Mouse (Mus musculus) T-helper 1 cell (primary cell): ENCODE data around the gene Nupl2.

Experiments
- in situ Hi-C: fragments of 300-600 bp; cut with MboI, MseI; formaldehyde crosslinking; loops from one replicate; pipeline ENCODE4 v1.15.1; 2025; ENCODE audit warnings: high pct_unique_total_duplicates

The Nupl2 gene

DNA sequence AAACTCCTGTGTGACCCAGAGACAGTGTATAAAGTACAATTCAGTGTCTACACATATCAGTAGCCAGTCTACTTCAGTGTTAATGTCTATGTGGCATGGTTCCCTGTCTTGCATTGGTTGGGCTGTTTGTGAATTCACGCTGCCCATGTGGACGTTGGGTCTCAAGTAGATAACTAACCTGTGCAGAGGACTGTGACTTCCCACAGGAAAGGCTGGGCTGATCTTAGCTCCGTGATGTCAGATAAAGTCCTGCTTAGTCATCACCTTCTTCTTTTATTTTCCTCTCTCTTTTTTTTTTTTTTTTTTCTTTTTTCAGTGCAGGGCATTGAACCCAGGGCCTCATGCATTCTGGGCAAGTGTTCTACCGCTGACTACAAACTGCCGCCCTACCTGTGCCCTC is 43.7 kb downstream of the Nupl2 start:
- in situ Hi-C loops: no loop called here

DNA sequence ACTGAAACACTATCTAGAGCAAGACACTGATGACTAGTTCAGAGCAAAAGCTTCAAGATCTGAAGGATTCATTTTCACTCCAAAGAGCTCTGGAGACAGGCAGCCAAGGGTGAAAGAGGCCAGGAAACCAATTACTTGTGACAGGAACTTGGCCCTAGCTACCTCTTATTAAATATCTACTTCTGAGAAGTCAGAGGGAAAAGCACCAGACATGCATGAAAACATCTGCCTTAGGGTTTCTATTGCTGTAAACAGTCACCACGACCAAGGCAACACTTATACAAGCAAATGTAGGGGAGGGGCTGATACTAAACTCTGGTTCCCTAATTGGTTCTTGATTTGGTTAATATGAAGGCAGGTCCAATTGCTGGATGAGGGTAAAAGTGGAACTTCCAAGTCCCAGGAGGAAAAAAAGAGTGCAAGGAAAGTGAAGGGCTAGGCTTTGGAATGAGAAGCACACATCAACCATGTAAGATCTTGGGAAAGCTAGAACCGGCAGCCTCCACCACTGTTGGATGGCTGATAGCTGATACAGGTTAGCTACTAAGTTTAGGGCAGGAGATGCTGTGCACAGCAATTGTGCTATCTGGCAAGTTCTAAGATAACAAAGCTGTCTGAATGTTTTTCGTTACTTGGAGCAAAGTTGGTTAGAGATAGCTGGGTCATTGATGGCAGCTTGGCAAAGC is 49.2 kb downstream of the Nupl2 start:
- in situ Hi-C loops: no loop called here

DNA sequence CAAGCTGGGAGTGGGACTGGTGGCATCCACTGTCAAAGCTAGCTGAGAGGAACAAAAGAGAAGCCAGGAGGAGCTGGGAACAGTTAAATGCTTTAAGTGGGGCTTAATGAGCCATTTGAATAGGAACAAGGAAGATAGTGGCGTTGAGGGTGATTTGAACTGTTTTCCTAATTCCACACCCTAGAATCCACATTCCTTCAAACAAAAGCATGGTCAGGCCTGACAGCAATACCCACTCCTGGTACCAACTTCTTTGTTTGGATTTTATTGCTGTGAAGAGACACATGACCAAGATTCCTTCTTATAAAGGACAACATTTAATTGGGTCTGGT is 49.8 kb downstream of the Nupl2 start:
- in situ Hi-C loops: no loop called here

DNA sequence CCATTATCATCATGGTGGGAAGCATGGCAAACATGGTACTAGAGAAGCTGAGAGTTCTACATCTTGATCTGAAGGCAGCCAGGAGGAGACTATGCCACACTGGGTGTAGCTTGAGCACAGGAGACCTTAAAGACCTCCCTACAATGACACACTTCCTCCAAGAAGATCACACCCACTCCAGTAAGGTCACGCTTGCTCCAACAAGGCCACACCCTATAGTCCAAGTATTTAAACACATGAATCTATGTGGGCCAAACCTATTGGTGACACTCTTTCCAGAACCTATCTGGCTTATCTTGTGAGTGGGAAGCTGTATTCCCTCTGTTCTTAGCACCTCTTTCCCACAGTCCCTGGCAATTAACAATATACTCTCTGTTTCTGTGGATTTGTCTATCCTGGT is 50.1 kb downstream of the Nupl2 start:
- in situ Hi-C loops: no loop called here
